Mouse (Mus musculus): ENCODE measurements around the gene Map3k13. TPM values are rescaled to one million over a fixed set of nuclear protein-coding genes. Genes with fewer than 3 reads are reported as not detected.

Map3k13 gene
- total RNA-seq, 2 experiments from 2014 or later, result 11.3 to 12.2 TPM

- DNase-seq (ENCODE audit: extremely low spot score in 1 of 2, low spot score in 2 of 2), result no peak
- intact Hi-C loops (cut with DNase I), result no loop called here
Measured at GRCm38 (mm10) chr16:21971446-21971845, 177.3 kb downstream of the Map3k13 start.

GRCm38 (mm10) chr16:21976203-21976602 is 182.1 kb downstream of the Map3k13 start:
- intact Hi-C loops (cut with DNase I), result no loop called here

GRCm38 (mm10) chr16:21977347-21977746 is 183.2 kb downstream of the Map3k13 start:
- intact Hi-C loops (cut with DNase I), result no loop called here
- no peak for DNase-seq (ENCODE audit: extremely low spot score in 1 of 2, low spot score in 2 of 2)

More at GRCm38 (mm10) chr16:21976203-21976602, 182.1 kb downstream of the Map3k13 start:
- DNase-seq (ENCODE audit: extremely low spot score in 1 of 2, low spot score in 2 of 2), result no peak

Other genes starting within 250 kb of the Map3k13 start
- gene 2510009E07Rik, start 99.7 kb upstream of the Map3k13 start, total RNA-seq (2021), result 10 to 100 TPM; 73.8 to 79.5 TPM
- 1 to 10 TPM; 1.4 to 1.9 TPM for gene Ehhadh, start 6.5 kb upstream of the Map3k13 start, total RNA-seq (2021)
- gene Tmem41a, start 153.2 kb downstream of the Map3k13 start, total RNA-seq (2021), result 10 to 100 TPM; 19.8 to 20.5 TPM
- under 1 TPM; 0.24 to 0.36 TPM for gene Liph, start 201.3 kb downstream of the Map3k13 start, total RNA-seq (2021)
- gene Senp2, start 215.1 kb downstream of the Map3k13 start, total RNA-seq (2021), result 10 to 100 TPM; 88.2 to 93.6 TPM